Mouse (Mus musculus) olfactory bulb, adult 2 months (tissue): ENCODE measurements around the gene Cav2. TPM values are rescaled to one million over a fixed set of nuclear protein-coding genes. Genes with fewer than 3 reads are reported as not detected.

Source experiments
- H3K27ac ChIP-seq: fragments of 200-500 bp; 2 replicates; pipeline ENCODE4 v1.5.1; 2012; ENCODE audit warnings: low read depth, low read length; ENCODE audit not compliant: insufficient read depth
- H3K4me1 ChIP-seq: fragments of 200-500 bp; 2 replicates; pipeline ENCODE4 v1.6.1; 2012; ENCODE audit warnings: low read length; ENCODE audit not compliant: control insufficient read depth, insufficient read depth
- H3K4me3 ChIP-seq: fragments of 200-500 bp; 2 replicates; pipeline ENCODE4 v1.5.1; 2012; ENCODE audit warnings: mild to moderate bottlenecking, low read depth, low read length, moderate library complexity; ENCODE audit not compliant: insufficient read depth
- CTCF ChIP-seq: fragments of 200-500 bp; IDR thresholded peaks from 2 replicates; pipeline ENCODE4 v1.5.1; 2012; ENCODE audit warnings: low read depth, mild to moderate bottlenecking, low read length, moderate library complexity; ENCODE audit not compliant: insufficient read depth
- POLR2A ChIP-seq: fragments of 200-500 bp; IDR thresholded peaks from 2 replicates; pipeline ENCODE4 v1.6.1; 2012; ENCODE audit warnings: mild to moderate bottlenecking, low read depth, low read length, moderate library complexity; ENCODE audit not compliant: insufficient read depth
- WGBS: fragments of 180-500 bp; shearing (Covaris S2); methylation state at CpG from one replicate; pipeline ENCODE4 v1.1.7; 2018; 5-methylcytosine and 5-hydroxymethylcytosine counted together
- polyA plus RNA-seq: library from polyadenylated mRNA; stranded (reverse); fragments of >200 nt; gene quantifications from 2 replicates; pipeline ENCODE4 v1.2.4, GENCODE M21; 2012; ENCODE audit warnings: low replicate concordance; ENCODE audit not compliant: missing spikeins, insufficient read depth, insufficient read length

Gene Cav2
- polyA plus RNA-seq = not detected in 2 replicates

- WGBS = 1% methylated on average over 40 of the region's 40 CpGs
- Histone ChIP-seq H3K4me3 (peak within 1 kb of the TSS; percentile 58), H3K4me1 (peaks cover 10% of the 10 kb centered on the region; the same call in 1 of the 2 replicates), H3K27ac (peak within 1 kb of the TSS; percentile 15)
- TF ChIP-seq CTCF = no peak
- peak; percentile 25; the same call in 1 of the 2 replicates for TF ChIP-seq POLR2A
Observed at GRCm38 (mm10) chr6:17280939-17281756, at the start of gene Cav2. Cav2 (plus strand) TSS chr6:17281185.

- no peak overlapping the region for H3K27ac ChIP-seq
- no peak for TF ChIP-seq POLR2A
- TF ChIP-seq CTCF = no peak
- H3K4me1 ChIP-seq = no peaks in the 10 kb centered on the region
- no peak overlapping the region for H3K4me3 ChIP-seq
- 100% methylated on average over 1 of the region's 1 CpGs for WGBS
Observed at GRCm38 (mm10) chr6:17239693-17240092, 41.3 kb upstream of the Cav2 start.

GRCm38 (mm10) chr6:17241013-17241412 lies 40.0 kb upstream of the Cav2 start:
- Histone ChIP-seq H3K4me1 (no peaks in the 10 kb centered on the region), H3K4me3 (no peak overlapping the region), H3K27ac (no peak overlapping the region)
- WGBS = 97% methylated on average over 1 of the region's 1 CpGs
- TF ChIP-seq POLR2A (no peak), CTCF (no peak)

DNA sequence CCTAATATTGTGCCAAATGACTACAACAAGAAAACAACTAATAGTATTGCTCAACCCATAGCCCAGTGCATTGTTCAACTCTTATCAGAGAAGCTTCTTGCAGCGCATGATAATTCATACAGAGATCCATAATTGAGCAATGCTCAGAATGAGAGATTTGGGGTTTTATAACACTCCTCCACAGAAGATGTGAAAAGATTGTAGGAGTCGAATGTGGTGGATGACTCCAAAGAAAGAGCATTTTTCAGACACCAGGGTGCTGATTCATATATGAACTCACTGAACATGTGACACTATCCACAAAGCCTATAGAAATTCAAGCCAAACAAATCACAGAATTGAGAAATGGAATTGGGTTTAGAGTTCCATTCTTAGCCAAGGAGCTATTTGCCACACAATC lies 34.0 kb upstream of the Cav2 start:
- TF ChIP-seq POLR2A (no peak), CTCF (no peak)
- Histone ChIP-seq H3K4me3 (no peak overlapping the region), H3K4me1 (no peaks in the 10 kb centered on the region), H3K27ac (no peak overlapping the region)
- 87% methylated on average over 2 of the region's 2 CpGs for WGBS

DNA sequence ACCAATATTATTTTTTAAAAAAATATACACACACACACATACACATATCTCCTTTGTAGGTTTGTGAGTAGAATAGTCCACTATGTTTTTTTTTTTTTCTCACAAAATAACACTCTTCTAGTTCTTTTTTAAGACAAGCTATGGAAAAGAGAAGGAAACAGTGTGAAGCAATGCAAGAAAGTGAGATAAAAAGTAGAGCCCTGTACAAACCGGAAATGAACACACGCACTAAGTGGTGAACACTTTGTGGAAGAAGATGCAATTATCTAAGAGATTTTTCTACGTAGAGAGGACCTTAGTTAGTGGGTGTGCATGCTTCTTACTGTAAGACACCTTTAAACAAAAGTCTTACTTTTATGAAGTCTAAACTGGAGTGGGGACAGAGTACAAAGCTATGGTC lies 33.3 kb upstream of the Cav2 start:
- 58% methylated on average over 3 of the region's 3 CpGs for WGBS
- Histone ChIP-seq H3K4me1 (no peaks in the 10 kb centered on the region), H3K27ac (no peak overlapping the region), H3K4me3 (no peak overlapping the region)
- TF ChIP-seq CTCF = no peak
- TF ChIP-seq POLR2A = no peak

GRCm38 (mm10) chr6:17248241-17248640 lies 32.7 kb upstream of the Cav2 start:
- 25% methylated on average over 1 of the region's 1 CpGs for WGBS
- Histone ChIP-seq H3K4me3 (no peak overlapping the region), H3K27ac (no peak overlapping the region), H3K4me1 (no peaks in the 10 kb centered on the region)
- TF ChIP-seq POLR2A (no peak), CTCF (no peak)

GRCm38 (mm10) chr6:17251958-17252357 lies 29.0 kb upstream of the Cav2 start:
- TF ChIP-seq CTCF (no peak), POLR2A (no peak)
- no peak overlapping the region for H3K4me3 ChIP-seq
- 72% methylated on average over 1 of the region's 1 CpGs for WGBS
- H3K27ac ChIP-seq = no peak overlapping the region
- H3K4me1 ChIP-seq = no peaks in the 10 kb centered on the region

- no peaks in the 10 kb centered on the region for H3K4me1 ChIP-seq
- 100% methylated on average over 1 of the region's 1 CpGs for whole genome bisulfite sequencing
- no peak for TF ChIP-seq POLR2A
- no peak for TF ChIP-seq CTCF
- no peak overlapping the region for H3K27ac ChIP-seq
- H3K4me3 ChIP-seq = no peak overlapping the region
Observed at GRCm38 (mm10) chr6:17258142-17258541, 22.8 kb upstream of the Cav2 start.

GRCm38 (mm10) chr6:17258911-17259310 lies 22.1 kb upstream of the Cav2 start:
- TF ChIP-seq POLR2A (no peak), CTCF (no peak)
- Histone ChIP-seq H3K4me3 (no peak overlapping the region), H3K4me1 (no peaks in the 10 kb centered on the region), H3K27ac (no peak overlapping the region)
- 97% methylated on average over 1 of the region's 1 CpGs for WGBS
